Mouse (Mus musculus): ENCODE data around the gene Gm26920. TPM values are rescaled to one million over a fixed set of nuclear protein-coding genes. Genes with fewer than 3 reads are reported as not detected.
A peak's percentile ranks its signal among the peaks of the same experiment; 100 is the strongest.

The Gm26920 gene
- total and polyA plus RNA-seq, 3 experiments = not detected

DNA sequence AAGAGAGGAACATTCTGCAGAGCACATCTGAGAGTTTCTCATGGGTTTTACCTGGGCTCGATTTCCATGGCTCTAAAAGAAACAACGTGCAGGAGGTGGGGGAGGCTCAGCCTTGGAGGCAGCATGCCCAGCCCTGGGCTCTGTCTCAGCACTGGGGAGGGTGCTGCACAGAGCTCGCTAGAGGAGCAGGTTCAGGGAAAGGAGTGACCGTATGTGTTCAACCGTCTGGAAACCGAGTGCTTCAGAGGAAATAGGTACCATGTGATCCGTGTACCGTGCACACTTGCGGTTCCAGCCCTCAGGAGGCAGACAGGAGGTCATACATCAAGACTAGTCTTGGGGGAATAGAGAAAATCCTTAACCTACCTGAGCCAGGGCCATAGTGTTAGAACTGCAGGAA lies 45.9 kb downstream of the Gm26920 start:
- Histone ChIP-seq H3K9me3 (replicated peaks; ENCODE audit: low read length) (no peaks in the 10 kb centered on the region), H3K36me3 (replicated peaks in 1 of 2; ENCODE audit: control insufficient read depth in 1 of 2, insufficient read depth in 1 of 2, low read length in 1 of 2) (peaks cover 0 to 2% of the 10 kb centered on the region in 2 experiments), H3K4me2 (ENCODE audit: insufficient read depth, low read depth, poor library complexity, severe bottlenecking) (no peak overlapping the region), H3K4me3 (replicated peaks in 1 of 3; ENCODE audit: low read depth in 2 of 3, low read length in 2 of 3, poor library complexity in 1 of 3) (peak overlapping the region in 1 of 3 experiments; percentile 8), H3K27me3 (replicated peaks) (no peaks in the 10 kb centered on the region), H3K4me1 (ENCODE audit: control insufficient read depth in 1 of 2, insufficient read depth in 2 of 2) (peaks cover 0 to 5% of the 10 kb centered on the region in 2 experiments; a peak in 3 of 4 replicates), H3K27ac (ENCODE audit: insufficient read depth, low read depth) (no peak overlapping the region), H3K9ac (ENCODE audit: insufficient read depth, low read depth) (no peak overlapping the region), H3K79me2 (replicated peaks; ENCODE audit: control insufficient read depth, extremely low read depth, insufficient read depth, poor library complexity, severe bottlenecking) (no peaks in the 10 kb centered on the region)
- TF ChIP-seq POLR2AphosphoS2 (IDR thresholded peaks at IDR 0.05; ENCODE audit: low read depth, low read length) = no peak
- TF ChIP-seq BHLHE40 (IDR thresholded peaks at IDR 0.05; ENCODE audit: low read depth, low read length) = peak; percentile 67
- in situ Hi-C loops (cut with MboI; ENCODE audit: low pct_ligation_motif_present, low pct_unique_long_range_greater_than_20kb, low sequenced_read_pairs) = no loop called here
- DNase-seq (ENCODE audit: extremely low read depth) = peak; percentile 17
- dilution Hi-C loops (cut with MboI; ENCODE audit: extremely low pct_ligation_motif_present, extremely low pct_unique_long_range_greater_than_20kb, low sequenced_read_pairs) = no loop called here

DNA sequence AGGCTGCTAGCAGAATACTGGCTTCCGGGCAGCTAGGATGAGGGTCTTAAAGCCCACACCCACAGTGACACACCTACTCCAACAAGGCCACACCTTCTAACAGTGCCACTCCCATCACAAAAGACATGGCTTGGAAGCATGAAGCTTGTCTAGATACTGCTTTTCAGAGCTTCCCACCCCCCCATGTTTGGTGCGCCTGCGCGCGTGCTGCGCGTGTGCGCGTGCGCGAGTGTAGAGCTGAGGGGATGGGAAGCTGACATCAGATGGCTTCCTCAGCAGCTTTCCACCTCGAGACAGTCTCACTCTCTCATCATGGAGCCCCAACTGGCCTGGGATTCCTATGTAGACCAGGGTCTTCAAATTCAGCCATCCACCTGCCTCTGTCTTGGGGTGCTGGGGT lies 55.9 kb downstream of the Gm26920 start:
- no peak overlapping the region for H3K27ac ChIP-seq (ENCODE audit: insufficient read depth, low read depth)
- H3K27me3 ChIP-seq (replicated peaks) = no peaks in the 10 kb centered on the region
- no peak overlapping the region for H3K4me2 ChIP-seq (ENCODE audit: insufficient read depth, low read depth, poor library complexity, severe bottlenecking)
- dilution Hi-C loops (cut with MboI; ENCODE audit: extremely low pct_ligation_motif_present, extremely low pct_unique_long_range_greater_than_20kb, low sequenced_read_pairs) = no loop called here
- no peaks in the 10 kb centered on the region for H3K4me1 ChIP-seq (ENCODE audit: control insufficient read depth in 1 of 2, insufficient read depth in 2 of 2)
- in situ Hi-C loops (cut with MboI; ENCODE audit: low pct_ligation_motif_present, low pct_unique_long_range_greater_than_20kb, low sequenced_read_pairs) = no loop called here
- H3K4me3 ChIP-seq (replicated peaks in 1 of 3; ENCODE audit: low read depth in 2 of 3, low read length in 2 of 3, poor library complexity in 1 of 3) = no peak overlapping the region
- TF ChIP-seq ETS1 (conservative IDR thresholded peaks at IDR 0.05; ENCODE audit: low read depth, low read length) (no peak), TBP (conservative IDR thresholded peaks at IDR 0.05; ENCODE audit: low read depth, low read length) (no peak), MAZ (IDR thresholded peaks at IDR 0.05; ENCODE audit: low read depth, low read length) (no peak), JUN (IDR thresholded peaks at IDR 0.05; ENCODE audit: insufficient read depth, low read depth, low read length) (no peak), MEF2A (IDR thresholded peaks at IDR 0.05; ENCODE audit: borderline replicate concordance, low read depth, low read length) (no peak), POLR2A (IDR thresholded peaks at IDR 0.05; ENCODE audit: low read depth, low read length) (no peak), JUND (conservative IDR thresholded peaks at IDR 0.05; ENCODE audit: low read depth, low read length) (no peak), CTCF (conservative IDR thresholded peaks at IDR 0.05 in 1 of 2, IDR thresholded peaks at IDR 0.05 in 1 of 2; ENCODE audit: low read depth in 2 of 2, low read length in 2 of 2) (no peak), EP300 (IDR thresholded peaks at IDR 0.05; ENCODE audit: low read length) (no peak), MXI1 (IDR thresholded peaks at IDR 0.05; ENCODE audit: low read depth, low read length) (no peak), MAFK (IDR thresholded peaks at IDR 0.05; ENCODE audit: insufficient replicate concordance, low read length) (no peak), SIN3A (IDR thresholded peaks at IDR 0.05; ENCODE audit: low read length) (no peak), E2F4 (IDR thresholded peaks at IDR 0.05; ENCODE audit: insufficient replicate concordance, low read depth, low read length) (no peak), RCOR1 (conservative IDR thresholded peaks at IDR 0.05; ENCODE audit: low read depth, low read length) (no peak), MYC (IDR thresholded peaks at IDR 0.05; ENCODE audit: low read depth, low read length) (no peak), IRF4 (IDR thresholded peaks at IDR 0.05; ENCODE audit: low read depth, low read length) (no peak), RAD21 (IDR thresholded peaks at IDR 0.05; ENCODE audit: low read depth, low read length) (no peak), USF2 (conservative IDR thresholded peaks at IDR 0.05; ENCODE audit: low read depth, low read length) (no peak), UBTF (IDR thresholded peaks at IDR 0.05; ENCODE audit: low read depth, low read length) (no peak), ZMIZ1 (IDR thresholded peaks at IDR 0.05; ENCODE audit: low read depth, low read length) (no peak)
- peaks cover 0 to 10% of the 10 kb centered on the region in 2 experiments for H3K36me3 ChIP-seq (replicated peaks in 1 of 2; ENCODE audit: control insufficient read depth in 1 of 2, insufficient read depth in 1 of 2, low read length in 1 of 2)
- H3K9ac ChIP-seq (ENCODE audit: insufficient read depth, low read depth) = no peak overlapping the region
- no peaks in the 10 kb centered on the region for H3K79me2 ChIP-seq (replicated peaks; ENCODE audit: control insufficient read depth, extremely low read depth, insufficient read depth, poor library complexity, severe bottlenecking)
- DNase-seq (ENCODE audit: extremely low read depth) = no peak
- H3K9me3 ChIP-seq (replicated peaks; ENCODE audit: low read length) = no peaks in the 10 kb centered on the region
